In the genomic region with DNA sequence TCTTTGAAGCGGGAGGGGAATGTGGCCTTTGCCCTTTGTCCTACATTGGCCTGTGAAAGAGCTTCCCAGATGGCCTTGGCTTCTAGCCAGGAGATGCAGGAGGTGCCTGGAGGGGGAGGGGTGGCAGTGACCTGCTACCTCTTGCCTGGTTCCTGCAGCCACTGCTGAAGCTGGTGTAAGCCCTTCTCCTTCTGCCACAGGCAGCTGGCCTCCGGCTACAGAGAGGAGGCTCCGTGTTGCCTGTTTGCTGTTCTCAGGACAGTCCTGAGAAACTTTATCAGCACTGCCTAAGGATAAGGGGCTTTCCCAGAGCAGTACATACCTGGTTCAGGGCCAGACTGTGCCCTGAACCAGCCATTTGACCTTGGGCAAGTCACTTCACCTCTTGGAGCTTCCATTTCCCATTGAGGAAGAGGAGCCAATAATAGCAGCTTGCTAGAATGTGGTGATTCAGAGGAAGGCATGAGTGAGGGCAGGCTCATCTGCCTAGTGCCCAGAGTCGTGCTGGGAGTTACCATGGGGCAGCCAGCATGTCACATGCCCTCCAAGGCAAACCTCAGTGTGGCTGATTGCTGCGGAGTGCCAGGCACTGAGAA, we compare ENCODE assay signal across 9 mouse cellular contexts. TPM values are rescaled to one million over a fixed set of nuclear protein-coding genes. Genes with fewer than 3 reads are reported as not detected.
A peak's percentile ranks its signal among the peaks of the same experiment; 100 is the strongest.
DNase-seq lines count a peak whose midpoint lies in the region; ATAC-seq and TF ChIP-seq lines count a peak whose summit lies in the region.
"Had no signal": no experiment of that assay in that cellular context is flagged by ENCODE, and none has a peak within 500 bp of the region (broad histone marks: within the 10 kb centered on the region; RNA-seq: fewer than 3 reads in every experiment).

No protein-coding gene starts in this region.

- H3K9ac ChIP-seq in forebrain, embryonic 11.5 days (ENCODE audit: low read length): no peak overlapping the region
- no peak overlapping the region for H3K9ac ChIP-seq in forebrain, embryonic 15.5 days (replicated peaks)
- H3K9ac ChIP-seq in forebrain, embryonic 13.5 days: no peak overlapping the region; the same call in 1 of the 2 replicates
- H3K9ac ChIP-seq in intestine, embryonic 15.5 days: 0 out of 2 replicates have a peak overlapping the region, but pooled peaks have one; percentile 3
- no peak overlapping the region for H3K9ac ChIP-seq in liver, postnatal 0 days (replicated peaks)
- H3K9ac ChIP-seq: embryonic facial prominence, embryonic 15.5 days had no signal

- DNase-seq in forebrain, embryonic 11.5 days (ENCODE audit: low spot score): peak; percentile 72
- peak; percentile 85 for DNase-seq in adrenal gland, adult 8-10 months
- DNase-seq in liver, postnatal 0 days: peak; percentile 83

- H3K4me2 ChIP-seq in forebrain, embryonic 11.5 days (ENCODE audit: low read depth, low read length, severe bottlenecking): no peak overlapping the region
- H3K4me2 ChIP-seq in forebrain, embryonic 15.5 days (replicated peaks): no peak overlapping the region
- no peak overlapping the region for H3K4me2 ChIP-seq in forebrain, embryonic 13.5 days
- no peak overlapping the region for H3K4me2 ChIP-seq in intestine, embryonic 15.5 days (replicated peaks)
- H3K4me2 ChIP-seq in liver, postnatal 0 days (ENCODE audit: low read depth, low read length): no peak overlapping the region
- H3K4me2 ChIP-seq: embryonic facial prominence, embryonic 15.5 days had no signal

- H3K4me3 ChIP-seq in forebrain, embryonic 11.5 days (ENCODE audit: low read depth, low read length): no peak overlapping the region
- no peak overlapping the region for H3K4me3 ChIP-seq in forebrain, embryonic 15.5 days
- H3K4me3 ChIP-seq in forebrain, embryonic 13.5 days: no peak overlapping the region
- no peak overlapping the region for H3K4me3 ChIP-seq in intestine, embryonic 15.5 days (replicated peaks)
- H3K4me3 ChIP-seq in liver, postnatal 0 days (ENCODE audit: low read depth, low read length): no peak overlapping the region
- H3K4me3 ChIP-seq: embryonic facial prominence, embryonic 15.5 days had no signal

- WGBS in forebrain, embryonic 11.5 days: 62% methylated on average over 5 of the region's 5 CpGs
- 48% methylated on average over 5 of the region's 5 CpGs for WGBS in forebrain, embryonic 15.5 days
- WGBS in forebrain, embryonic 13.5 days: 42% methylated on average over 5 of the region's 5 CpGs
- WGBS in intestine, embryonic 15.5 days: 47% methylated on average over 5 of the region's 5 CpGs
- WGBS in liver, postnatal 0 days (ENCODE audit: insufficient replicate concordance): 63% methylated on average over 4 of the region's 5 CpGs

- H3K36me3 ChIP-seq in forebrain, embryonic 11.5 days (ENCODE audit: control insufficient read depth, insufficient read depth, low read length): no peaks in the 10 kb centered on the region
- no peaks in the 10 kb centered on the region for H3K36me3 ChIP-seq in forebrain, embryonic 15.5 days
- H3K36me3 ChIP-seq in forebrain, embryonic 13.5 days (ENCODE audit: poor library complexity, severe bottlenecking): no peaks in the 10 kb centered on the region
- peaks cover 17% of the 10 kb centered on the region; the same call in 1 of the 2 replicates for H3K36me3 ChIP-seq in intestine, embryonic 15.5 days
- peaks cover 81% of the 10 kb centered on the region for H3K36me3 ChIP-seq in liver, postnatal 0 days (replicated peaks; ENCODE audit: insufficient read depth, low read length)

- ATAC-seq in forebrain, embryonic 11.5 days (replicated peaks; ENCODE audit: low FRiP score): no peak
- no peak for ATAC-seq in forebrain, embryonic 15.5 days (replicated peaks)
- ATAC-seq in forebrain, embryonic 13.5 days: peak; percentile 36; the same call in 1 of the 2 replicates
- peak; percentile 91 for ATAC-seq in intestine, embryonic 15.5 days
- ATAC-seq in liver, postnatal 0 days: peak; percentile 79
- ATAC-seq in megakaryocyte progenitor cell, adult 5-6 weeks (replicated peaks; ENCODE audit: poor library complexity): no peak
- no peak for ATAC-seq in CD4-positive, CD25-positive, alpha-beta regulatory T cell, adult 4 months

- H3K9me3 ChIP-seq in forebrain, embryonic 11.5 days (ENCODE audit: control insufficient read depth, low read length): no peaks in the 10 kb centered on the region
- H3K9me3 ChIP-seq in forebrain, embryonic 15.5 days: no peaks in the 10 kb centered on the region
- no peaks in the 10 kb centered on the region for H3K9me3 ChIP-seq in forebrain, embryonic 13.5 days (replicated peaks)
- no peaks in the 10 kb centered on the region for H3K9me3 ChIP-seq in intestine, embryonic 15.5 days
- no peaks in the 10 kb centered on the region for H3K9me3 ChIP-seq in liver, postnatal 0 days (ENCODE audit: low read length)
- H3K9me3 ChIP-seq: embryonic facial prominence, embryonic 15.5 days had no signal

- H3K27me3 ChIP-seq in forebrain, embryonic 11.5 days (ENCODE audit: control insufficient read depth, insufficient read depth, low read length): no peaks in the 10 kb centered on the region
- no peaks in the 10 kb centered on the region for H3K27me3 ChIP-seq in forebrain, embryonic 15.5 days
- H3K27me3 ChIP-seq in forebrain, embryonic 13.5 days: no peaks in the 10 kb centered on the region
- H3K27me3 ChIP-seq in intestine, embryonic 15.5 days (replicated peaks): no peaks in the 10 kb centered on the region
- H3K27me3 ChIP-seq in liver, postnatal 0 days (ENCODE audit: insufficient read depth, low read length): no peaks in the 10 kb centered on the region
- H3K27me3 ChIP-seq: embryonic facial prominence, embryonic 15.5 days had no signal

- TF ChIP-seq CTCF in liver, postnatal 0 days (IDR thresholded peaks at IDR 0.05; ENCODE audit: low read depth): no peak

- TF ChIP-seq EP300 in liver, postnatal 0 days (IDR thresholded peaks at IDR 0.05; ENCODE audit: low read depth): peak; percentile 71

- H3K4me1 ChIP-seq in forebrain, embryonic 11.5 days (replicated peaks; ENCODE audit: control insufficient read depth, insufficient read depth, low read length): 0 out of 2 replicates have a peak, but pooled peaks cover 2% of the 10 kb centered on the region
- peaks cover 4% of the 10 kb centered on the region; the same call in 1 of the 2 replicates for H3K4me1 ChIP-seq in forebrain, embryonic 15.5 days
- H3K4me1 ChIP-seq in forebrain, embryonic 13.5 days: peaks cover 23% of the 10 kb centered on the region
- peaks cover 11% of the 10 kb centered on the region; the same call in 1 of the 2 replicates for H3K4me1 ChIP-seq in intestine, embryonic 15.5 days (replicated peaks)
- H3K4me1 ChIP-seq in liver, postnatal 0 days (ENCODE audit: insufficient read depth): peaks cover 15% of the 10 kb centered on the region
- H3K4me1 ChIP-seq: embryonic facial prominence, embryonic 15.5 days had no signal

- no peak overlapping the region for H3K27ac ChIP-seq in forebrain, embryonic 11.5 days (ENCODE audit: low read depth, low read length)
- no peak overlapping the region for H3K27ac ChIP-seq in forebrain, embryonic 15.5 days (replicated peaks)
- H3K27ac ChIP-seq in forebrain, embryonic 13.5 days: peak overlapping the region; percentile 12; the same call in 1 of the 2 replicates
- H3K27ac ChIP-seq in intestine, embryonic 15.5 days: peak overlapping the region; percentile 65
- H3K27ac ChIP-seq in liver, postnatal 0 days (ENCODE audit: low read depth): peak overlapping the region; percentile 69
- H3K27ac ChIP-seq: embryonic facial prominence, embryonic 15.5 days had no signal

RNA-seq across cellular contexts. Expression of gene Tgm2, which starts 15.7 kb away (rescaled TPM):
- polyA plus RNA-seq in forebrain, embryonic 11.5 days (2014; fragmentation: Nextera tagmentation; extraction: Ambion mirVana): 4.2 and 4.7 TPM in 2 replicates
- polyA plus RNA-seq in forebrain, embryonic 15.5 days (2015; fragmentation: Nextera tagmentation; extraction: Ambion mirVana): 4.7 and 5.0 TPM in 2 replicates
- 10 to 100 TPM; 58.1 to 75.3 (median 62.3) TPM for total RNA-seq in adrenal gland, adult 8-10 months (2022)
- polyA plus RNA-seq in forebrain, embryonic 13.5 days (2015; fragmentation: Nextera tagmentation; extraction: Ambion mirVana): 3.9 and 4.7 TPM in 2 replicates
- polyA plus RNA-seq in intestine, embryonic 15.5 days (2015; fragmentation: Nextera tagmentation; extraction: Ambion mirVana): 83.4 and 90.2 TPM in 2 replicates
- polyA plus RNA-seq in liver, postnatal 0 days (2015; fragmentation: Nextera tagmentation; extraction: Ambion mirVana): 44.4 and 59.7 TPM in 2 replicates
- 0.07 and 0.39 TPM in 2 replicates for total RNA-seq in megakaryocyte progenitor cell, adult 5-6 weeks (2015)
- 0.58 and 1.5 TPM in 2 replicates for total RNA-seq in megakaryocyte progenitor cell, adult 5-6 weeks (2017)
- 1 to 10 TPM; 3.1 to 4.4 TPM for polyA plus RNA-seq in CD4-positive, CD25-positive, alpha-beta regulatory T cell, adult 4 months (2017; shearing (Covaris generic))

Comparison
In these comparisons a context has a peak if more than half of its experiments do, and no peak if none do; other contexts are left out.
1. ATAC-seq: peak in forebrain, embryonic 13.5 days (single experiment), intestine, embryonic 15.5 days (single experiment) and liver, postnatal 0 days (single experiment); none in forebrain, embryonic 11.5 days (single experiment), forebrain, embryonic 15.5 days (single experiment), megakaryocyte progenitor cell, adult 5-6 weeks (single experiment) and CD4-positive, CD25-positive, alpha-beta regulatory T cell, adult 4 months (single experiment).
2. H3K27ac ChIP-seq: peak in forebrain, embryonic 13.5 days (single experiment), intestine, embryonic 15.5 days (single experiment) and liver, postnatal 0 days (single experiment); none in forebrain, embryonic 11.5 days (single experiment) and forebrain, embryonic 15.5 days (single experiment).
3. Peak in every context shown above with its lines, with median percentiles within 50 percentile points of each other: DNase-seq.